Mouse (Mus musculus) limb, embryonic 14.5 days (tissue): ENCODE results near the gene Calcrl. TPM values are rescaled to one million over a fixed set of nuclear protein-coding genes. Genes with fewer than 3 reads are reported as not detected.

Experiments
- ATAC-seq: fragments of 200-750 bp; cut with Nextera tagmentation; 2 replicates; pipeline ENCODE4 v1.8.0; 2017; ENCODE audit warnings: low read depth, moderate number of reproducible peaks, moderate TSS enrichment; ENCODE audit not compliant: low FRiP score
- DNase-seq: peaks from one replicate; pipeline ENCODE4 v3.0.0-alpha.2; 2015; ENCODE audit warnings: low spot score
- H3K27ac ChIP-seq: fragments of 300-500 bp; sonication (generic); replicated peaks from 2 replicates; pipeline ENCODE4 v1.5.1; 2014; ENCODE audit warnings: low read depth, mild to moderate bottlenecking, low read length, moderate library complexity, mixed read lengths
- H3K27me3 ChIP-seq: fragments of 300-500 bp; sonication (generic); 2 replicates; pipeline ENCODE4 v1.6.1; 2014; ENCODE audit warnings: low read length, mixed read lengths; ENCODE audit not compliant: control insufficient read depth, insufficient read depth
- H3K36me3 ChIP-seq: fragments of 300-500 bp; sonication (generic); 2 replicates; pipeline ENCODE4 v1.6.1; 2014; ENCODE audit warnings: mild to moderate bottlenecking, low read length, moderate library complexity, mixed read lengths; ENCODE audit not compliant: control insufficient read depth, insufficient read depth
- H3K4me1 ChIP-seq: fragments of 300-500 bp; sonication (generic); 2 replicates; pipeline ENCODE4 v1.6.1; 2014; ENCODE audit warnings: antibody characterized with exemption, low read length, mixed read lengths; ENCODE audit not compliant: control insufficient read depth, insufficient read depth
- H3K4me2 ChIP-seq: fragments of 300-500 bp; sonication (generic); replicated peaks from 2 replicates; pipeline ENCODE4 v1.6.1; 2014; ENCODE audit warnings: low read depth, mild to moderate bottlenecking, low read length, moderate library complexity; ENCODE audit not compliant: severe bottlenecking
- H3K4me3 ChIP-seq: fragments of 300-500 bp; sonication (generic); replicated peaks from 2 replicates; pipeline ENCODE4 v1.5.1; 2014; ENCODE audit warnings: low read length
- H3K9ac ChIP-seq: fragments of 300-500 bp; sonication (generic); 2 replicates; pipeline ENCODE4 v1.6.1; 2014; ENCODE audit warnings: mild to moderate bottlenecking, low read depth, low read length, moderate library complexity; ENCODE audit not compliant: severe bottlenecking
- H3K9me3 ChIP-seq: fragments of 300-500 bp; sonication (generic); 2 replicates; pipeline ENCODE4 v1.6.1; 2016; ENCODE audit warnings: low read length; ENCODE audit not compliant: control insufficient read depth
- POLR2A ChIP-seq: fragments of 200-500 bp; IDR thresholded peaks from 2 replicates; pipeline ENCODE4 v1.8.0; 2012; ENCODE audit warnings: inconsistent platforms, mild to moderate bottlenecking, moderate library complexity, borderline replicate concordance; ENCODE audit not compliant: insufficient read depth, insufficient read length; ENCODE audit errors: extremely low read depth
- WGBS: fragments of 180-500 bp; shearing (Covaris S2); extraction: QIAGEN DNeasy Blood & Tissue Kit; methylation state at CpG from one replicate; pipeline ENCODE4 v1.1.7; 2014; 5-methylcytosine and 5-hydroxymethylcytosine counted together
- polyA plus RNA-seq, 2 experiments: library from polyadenylated mRNA; depleted of rRNA in 1 of 2; stranded (reverse) in 1 of 2; unstranded in 1 of 2; fragments of >200 nt; fragmentation: Nextera tagmentation in 1 of 2; extraction: Ambion mirVana in 1 of 2; gene quantifications; 2 replicates each; pipeline versions ENCODE4 v1.2.1 to v1.2.3; 2012 to 2014

Gene Calcrl
- polyA plus RNA-seq, 2 experiments, result 6.5 to 18.2 TPM

DNA sequence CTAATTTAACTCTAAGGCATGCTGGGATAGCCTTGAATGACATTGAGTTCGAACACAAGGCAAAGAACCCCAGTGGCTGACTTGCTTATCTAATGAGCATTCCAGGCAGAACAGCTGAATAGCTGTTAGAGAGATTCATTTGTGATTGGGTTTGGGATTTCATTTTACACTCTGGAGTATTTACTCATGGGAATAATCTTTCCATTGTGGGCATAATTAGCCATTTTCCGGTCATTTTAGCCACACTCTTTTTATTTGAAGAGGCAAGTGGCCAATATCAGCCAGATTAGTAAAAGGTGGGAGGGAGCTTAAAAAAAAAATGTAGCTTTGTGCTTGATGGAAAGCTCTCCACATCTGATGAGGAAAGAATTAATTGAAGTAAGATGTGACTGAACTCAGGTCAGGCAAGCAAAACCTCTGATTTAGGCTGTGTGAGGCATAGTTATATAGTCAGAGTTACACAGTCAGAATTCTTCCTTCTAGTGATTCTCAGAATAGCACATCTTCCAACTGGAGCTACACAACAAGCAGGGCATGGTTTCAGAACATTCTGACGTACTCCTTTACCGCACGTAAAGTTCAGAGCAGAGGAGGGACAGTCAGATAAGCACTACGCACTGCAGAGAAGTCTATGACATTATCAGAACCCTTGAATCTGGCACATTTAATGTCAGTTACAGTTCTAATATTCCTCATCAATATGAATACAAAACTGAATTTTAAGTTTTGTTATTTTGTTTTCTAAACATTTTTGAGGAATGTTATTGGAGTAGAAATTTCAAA lies 40.1 kb downstream of the Calcrl start:
- DNase-seq (no peak), ATAC-seq (no peak)
- no peaks in the 10 kb centered on the region for H3K9me3 ChIP-seq
- H3K9ac ChIP-seq, result no peak overlapping the region
- H3K27ac ChIP-seq, result no peak overlapping the region
- no peaks in the 10 kb centered on the region for H3K27me3 ChIP-seq
- H3K4me2 ChIP-seq, result no peak overlapping the region
- H3K4me1 ChIP-seq, result no peaks in the 10 kb centered on the region
- no peaks in the 10 kb centered on the region for H3K36me3 ChIP-seq
- H3K4me3 ChIP-seq, result no peak overlapping the region
- 76% methylated on average over 6 of the region's 6 CpGs for WGBS
- no peak for TF ChIP-seq POLR2A

DNA sequence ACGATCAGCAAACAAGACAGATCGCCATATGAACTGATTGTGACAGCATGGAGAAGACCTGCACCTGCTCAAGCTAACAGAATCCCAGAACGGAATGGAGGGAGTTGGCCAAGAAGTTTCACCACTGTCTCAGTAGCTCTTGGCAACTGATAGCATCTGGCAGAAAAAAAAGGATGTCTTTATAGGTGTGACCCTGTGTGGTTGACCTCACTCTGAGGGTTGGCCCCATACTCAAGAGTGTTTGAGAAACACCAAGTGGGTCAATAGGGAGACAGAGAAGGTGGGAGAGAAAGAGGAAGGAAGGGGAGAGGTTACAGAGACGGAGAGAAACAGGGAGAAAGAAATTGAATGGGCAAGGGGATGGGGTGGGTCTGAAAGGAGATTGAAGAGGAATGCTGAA lies 41.4 kb downstream of the Calcrl start:
- ATAC-seq, result no peak
- H3K4me3 ChIP-seq, result no peak overlapping the region

DNA sequence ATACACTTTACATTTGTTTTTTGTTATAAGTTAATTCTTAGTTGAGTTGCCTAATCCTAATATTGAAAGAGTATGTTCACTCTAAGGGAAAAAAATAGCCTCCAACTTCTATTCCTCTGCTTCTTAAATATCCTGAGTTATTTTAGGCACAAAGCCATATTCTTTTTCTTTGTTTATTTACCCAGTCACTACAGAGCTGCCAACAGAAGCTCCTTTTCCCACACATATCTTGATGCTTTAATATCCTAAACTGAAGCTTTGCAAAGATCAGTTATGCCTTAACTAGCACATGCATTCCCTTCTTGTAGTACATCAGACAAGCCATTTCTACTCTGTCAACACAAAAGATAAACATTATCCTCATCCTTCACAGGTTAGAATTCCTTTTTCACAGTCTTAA lies 42.7 kb downstream of the Calcrl start:
- Histone ChIP-seq H3K4me1 (no peaks in the 10 kb centered on the region), H3K36me3 (no peaks in the 10 kb centered on the region), H3K27me3 (no peaks in the 10 kb centered on the region), H3K4me3 (no peak overlapping the region), H3K4me2 (no peak overlapping the region), H3K9me3 (no peaks in the 10 kb centered on the region), H3K27ac (no peak overlapping the region), H3K9ac (no peak overlapping the region)
- ATAC-seq (no peak), DNase-seq (no peak)
- TF ChIP-seq POLR2A, result no peak

More for the DNA sequence above, 41.4 kb downstream of the Calcrl start:
- no peak overlapping the region for H3K9ac ChIP-seq
- H3K36me3 ChIP-seq, result no peaks in the 10 kb centered on the region
- 82% methylated on average over 4 of the region's 4 CpGs for WGBS
- no peak overlapping the region for H3K4me2 ChIP-seq
- no peak for DNase-seq
- no peak overlapping the region for H3K27ac ChIP-seq
- no peaks in the 10 kb centered on the region for H3K9me3 ChIP-seq
- H3K27me3 ChIP-seq, result no peaks in the 10 kb centered on the region
- H3K4me1 ChIP-seq, result no peaks in the 10 kb centered on the region
- no peak for TF ChIP-seq POLR2A

DNA sequence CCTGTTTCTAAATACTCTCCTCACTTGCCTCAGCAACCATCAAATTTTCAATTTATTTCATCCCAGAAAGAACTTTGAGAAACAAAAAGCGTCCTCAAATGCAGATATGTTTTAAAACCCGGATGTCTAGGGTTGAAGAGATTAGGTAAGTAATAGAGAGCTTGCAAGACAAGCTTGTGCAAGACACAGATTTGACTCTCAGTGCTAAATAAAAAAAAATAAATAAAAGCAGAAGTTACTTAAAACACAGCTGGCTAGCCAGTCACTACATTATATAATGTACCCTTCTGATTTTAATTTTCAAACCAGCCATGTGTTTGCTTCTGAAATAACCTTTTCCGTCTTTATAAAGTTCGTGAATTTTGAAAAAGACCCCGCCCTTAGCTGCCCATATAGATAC lies 43.2 kb downstream of the Calcrl start:
- no peak overlapping the region for H3K4me2 ChIP-seq
- H3K4me1 ChIP-seq, result no peaks in the 10 kb centered on the region
- no peak for TF ChIP-seq POLR2A
- WGBS, result 75% methylated on average over 5 of the region's 5 CpGs
- H3K4me3 ChIP-seq, result no peak overlapping the region
- H3K9ac ChIP-seq, result no peak overlapping the region
- DNase-seq (no peak), ATAC-seq (no peak)
- H3K27ac ChIP-seq, result no peak overlapping the region
- no peaks in the 10 kb centered on the region for H3K9me3 ChIP-seq
- H3K36me3 ChIP-seq, result no peaks in the 10 kb centered on the region
- no peaks in the 10 kb centered on the region for H3K27me3 ChIP-seq

DNA sequence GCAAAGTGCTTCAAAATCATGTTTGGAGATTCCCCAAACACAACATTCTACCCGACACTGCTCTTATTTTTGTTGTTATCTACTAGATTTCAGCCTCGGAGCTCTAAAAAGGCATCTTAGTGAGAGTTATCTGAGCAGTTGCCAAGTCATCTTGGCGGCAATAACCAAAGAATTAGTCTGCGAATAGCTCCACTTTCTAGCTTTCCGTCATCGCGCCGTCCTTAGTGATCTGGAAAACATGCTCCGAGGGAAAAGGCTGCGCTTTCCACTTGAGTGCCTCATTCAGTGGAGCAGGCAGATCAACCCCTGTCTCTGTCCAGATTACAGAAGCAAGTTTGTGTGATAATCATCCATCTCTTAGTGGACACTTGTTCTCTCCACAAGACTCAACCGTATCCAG lies 44.4 kb downstream of the Calcrl start:
- ATAC-seq, result no peak
- H3K36me3 ChIP-seq, result no peaks in the 10 kb centered on the region
- no peak overlapping the region for H3K27ac ChIP-seq
- H3K4me2 ChIP-seq, result no peak overlapping the region
- WGBS, result 85% methylated on average over 11 of the region's 11 CpGs
- no peak overlapping the region for H3K4me3 ChIP-seq
- H3K9me3 ChIP-seq, result no peaks in the 10 kb centered on the region
- H3K27me3 ChIP-seq, result no peaks in the 10 kb centered on the region
- no peak for TF ChIP-seq POLR2A
- DNase-seq, result no peak
- no peaks in the 10 kb centered on the region for H3K4me1 ChIP-seq
- H3K9ac ChIP-seq, result no peak overlapping the region
